Mouse (Mus musculus): ENCODE results near the gene Fhdc1.

Fhdc1 gene

GRCm38 (mm10) chr3:84430152-84430551, 50.1 kb downstream of the Fhdc1 start:
- no peak for DNase-seq

- no peak for DNase-seq
Observed at GRCm38 (mm10) chr3:84428994-84429725, 51.1 kb downstream of the Fhdc1 start.

- DNase-seq, result no peak
Observed at GRCm38 (mm10) chr3:84427779-84428178, 52.5 kb downstream of the Fhdc1 start.

DNA sequence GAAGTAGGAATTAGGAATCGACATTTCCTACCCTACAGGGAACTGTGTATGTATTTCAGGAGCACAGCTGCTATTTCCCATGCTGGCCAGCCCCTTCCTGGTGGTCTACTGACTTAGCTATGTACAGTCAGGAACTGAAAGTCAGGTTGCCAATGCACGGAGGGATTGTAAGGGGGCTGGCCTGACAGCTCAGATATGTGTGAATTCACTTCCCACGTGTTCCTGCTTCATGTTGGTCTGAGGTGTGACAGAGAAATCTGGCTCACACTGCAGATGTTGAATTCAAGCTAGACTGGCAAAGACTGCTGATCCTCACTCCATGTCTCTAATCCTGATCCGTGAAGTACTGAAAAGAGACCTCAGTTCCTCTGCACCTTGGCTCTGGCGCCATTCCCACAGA, 57.9 kb downstream of the Fhdc1 start:
- no peak for DNase-seq

DNA sequence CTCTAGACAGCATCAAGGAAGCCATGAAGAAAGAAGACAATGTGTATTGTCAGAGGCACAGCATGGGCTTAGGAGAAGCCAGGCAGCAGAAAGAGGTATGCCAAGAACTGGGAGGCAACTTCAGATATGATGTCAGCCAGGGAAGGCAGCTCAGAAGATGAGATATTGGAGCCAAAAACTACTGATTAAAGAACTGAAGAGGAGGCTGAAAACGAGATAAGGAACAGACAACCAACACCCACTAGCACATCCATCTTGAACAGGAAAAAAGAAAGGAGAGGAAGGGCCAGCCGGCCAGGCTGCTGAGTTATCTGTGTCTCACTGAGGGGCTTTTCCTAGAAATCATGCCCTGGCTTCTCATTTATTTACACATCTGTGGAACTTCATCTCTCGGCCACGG, 66.4 kb downstream of the Fhdc1 start:
- DNase-seq, result no peak

DNA sequence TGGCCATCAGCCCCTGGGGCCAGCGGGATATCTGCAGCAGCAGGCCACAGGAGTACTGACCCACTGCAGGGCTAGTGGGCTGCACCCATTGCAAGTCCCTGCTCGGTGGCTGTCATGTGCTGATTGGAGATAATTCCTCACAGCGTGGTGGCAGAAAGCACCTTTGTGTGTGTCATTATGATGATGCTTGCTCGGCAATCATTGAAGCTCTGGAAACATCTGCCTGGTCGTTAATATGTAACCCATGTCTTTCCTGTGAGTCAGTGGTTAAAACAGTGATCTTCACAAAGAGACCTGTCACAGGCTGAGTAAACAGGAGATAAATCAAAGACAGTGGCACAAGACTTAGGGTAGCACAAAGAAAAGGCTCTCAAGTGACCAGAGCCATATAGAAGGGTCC, 67.3 kb downstream of the Fhdc1 start:
- no peak for DNase-seq

- no peak for DNase-seq
Observed at GRCm38 (mm10) chr3:84409474-84409862, 70.8 kb downstream of the Fhdc1 start.

GRCm38 (mm10) chr3:84408756-84409473, 71.3 kb downstream of the Fhdc1 start:
- no peak for DNase-seq

DNA sequence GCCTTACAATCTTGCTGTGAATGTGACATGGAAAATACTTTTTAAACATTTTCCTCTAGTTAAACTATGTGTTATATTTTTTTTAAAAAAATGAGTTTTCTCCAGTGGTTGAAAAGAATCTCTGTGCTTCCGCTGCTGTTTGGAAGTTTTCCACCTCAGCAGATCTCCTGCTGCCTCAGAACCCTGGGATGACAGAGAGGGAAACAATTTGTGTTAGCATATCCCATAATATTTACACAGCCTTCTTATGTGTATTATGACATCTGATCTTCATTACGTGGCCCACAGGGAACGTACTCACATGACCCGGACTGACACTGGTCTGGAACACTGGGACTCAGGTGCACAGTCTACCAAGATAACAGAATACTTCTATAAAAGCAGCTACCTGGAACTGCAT, 74.7 kb downstream of the Fhdc1 start:
- DNase-seq, result no peak

GRCm38 (mm10) chr3:84403389-84403788, 76.8 kb downstream of the Fhdc1 start:
- no peak for DNase-seq

DNA sequence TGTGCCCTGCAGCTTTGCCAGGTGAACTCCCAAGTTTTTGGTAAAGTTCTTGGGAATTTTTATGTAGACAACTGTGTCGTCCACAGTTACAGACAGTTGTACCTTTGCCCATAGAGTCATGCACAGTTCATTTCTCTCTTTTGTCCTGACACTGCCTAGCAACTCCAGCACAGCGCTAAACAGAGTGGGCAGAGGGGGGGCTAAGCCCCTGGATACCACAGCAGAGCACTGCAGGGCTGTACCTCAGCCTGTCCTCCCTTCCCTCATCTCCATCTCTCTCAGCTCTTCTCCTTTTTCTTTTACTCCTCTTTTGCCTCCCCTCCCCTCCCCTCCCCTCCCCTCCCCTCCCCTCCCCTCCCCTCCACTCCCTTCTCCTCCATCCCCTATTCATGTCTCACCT, 77.5 kb downstream of the Fhdc1 start:
- DNase-seq, result no peak

GRCm38 (mm10) chr3:84397976-84398375, 82.3 kb downstream of the Fhdc1 start:
- no peak for DNase-seq

- no peak for DNase-seq
Observed at GRCm38 (mm10) chr3:84396240-84396639, 84.0 kb downstream of the Fhdc1 start.

DNA sequence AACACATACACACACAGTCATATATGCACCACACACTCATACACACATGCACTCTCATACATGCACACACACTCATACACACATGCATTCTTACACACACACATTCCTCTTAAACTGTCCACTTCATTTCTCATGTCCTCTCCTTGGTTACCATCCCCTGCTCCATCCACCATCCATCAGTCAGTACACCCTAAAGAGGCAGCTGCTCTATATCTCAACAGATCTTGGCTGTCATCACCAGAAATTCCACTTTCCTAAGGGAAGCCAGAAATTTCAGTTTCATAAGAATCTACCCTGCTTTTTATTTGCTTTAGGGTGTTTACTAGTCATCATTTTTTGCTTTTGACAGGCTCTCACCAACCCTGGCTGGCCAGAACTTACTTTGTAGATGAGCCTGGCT, 84.4 kb downstream of the Fhdc1 start:
- no peak for DNase-seq

GRCm38 (mm10) chr3:84394841-84395447, 85.3 kb downstream of the Fhdc1 start:
- no peak for DNase-seq
